Mouse (Mus musculus) lung, embryonic 16.5 days (tissue): ENCODE measurements at regions not wholly inside any gene's neighbourhood (a gene's known extent, or its start where the extent isn't known, plus 50 kb on each side); places are given as distances from the start of the nearest gene placed in this dataset.

ENCODE experiments used
- ATAC-seq: fragments of 200-750 bp; cut with Nextera tagmentation; 2 replicates; pipeline ENCODE4 v1.8.0; 2017; ENCODE audit warnings: low read depth, mild to moderate bottlenecking, moderate library complexity
- H3K27ac ChIP-seq: fragments of 300-500 bp; sonication (generic); 2 replicates; pipeline ENCODE4 v1.5.1; 2014; ENCODE audit warnings: mild to moderate bottlenecking, control low read depth, low read length
- H3K27me3 ChIP-seq: fragments of 300-500 bp; sonication (generic); 2 replicates; pipeline ENCODE4 v1.6.1; 2014; ENCODE audit warnings: low read depth, low read length, mixed read lengths; ENCODE audit not compliant: control insufficient read depth, insufficient read depth
- H3K36me3 ChIP-seq: fragments of 300-500 bp; sonication (generic); 2 replicates; pipeline ENCODE4 v1.6.1; 2014; ENCODE audit warnings: low read length; ENCODE audit not compliant: control insufficient read depth, insufficient read depth
- H3K4me1 ChIP-seq: fragments of 300-500 bp; sonication (generic); replicated peaks from 2 replicates; pipeline ENCODE4 v1.6.1; 2014; ENCODE audit warnings: low read length, mixed read lengths; ENCODE audit not compliant: control insufficient read depth, insufficient read depth
- H3K4me2 ChIP-seq: fragments of 300-500 bp; sonication (generic); 2 replicates; pipeline ENCODE4 v1.6.1; 2014; ENCODE audit warnings: low read depth, low read length, control low read depth
- H3K4me3 ChIP-seq: fragments of 300-500 bp; sonication (generic); 2 replicates; pipeline ENCODE4 v1.5.1; 2014; ENCODE audit warnings: mild to moderate bottlenecking, low read length, control low read depth
- H3K9ac ChIP-seq: fragments of 300-500 bp; sonication (generic); 2 replicates; pipeline ENCODE4 v1.6.1; 2014; ENCODE audit warnings: low read length, control low read depth
- H3K9me3 ChIP-seq: fragments of 300-500 bp; sonication (generic); 2 replicates; pipeline ENCODE4 v1.6.1; 2016; ENCODE audit warnings: low read length; ENCODE audit not compliant: control insufficient read depth
- WGBS: fragments of 180-500 bp; shearing (Covaris S2); extraction: QIAGEN DNeasy Blood & Tissue Kit; methylation state at CpG from one replicate; pipeline ENCODE4 v1.1.7; 2014; 5-methylcytosine and 5-hydroxymethylcytosine counted together

GRCm38 (mm10) chrX:105346420-105346819 lies 153.2 kb upstream of the Cypt2 start:
- 75% methylated on average over 3 of the region's 3 CpGs for WGBS

GRCm38 (mm10) chrX:105366284-105366683 lies 133.3 kb upstream of the Cypt2 start:
- ATAC-seq, result no peak
- Histone ChIP-seq H3K4me3 (no peak overlapping the region), H3K27me3 (peaks cover 2% of the 10 kb centered on the region), H3K4me2 (no peak overlapping the region), H3K36me3 (no peaks in the 10 kb centered on the region), H3K9me3 (no peaks in the 10 kb centered on the region), H3K9ac (no peak overlapping the region), H3K4me1 (no peaks in the 10 kb centered on the region), H3K27ac (no peak overlapping the region)
- 21% methylated on average over 2 of the region's 2 CpGs for WGBS

More at GRCm38 (mm10) chrX:105346420-105346819, 153.2 kb upstream of the Cypt2 start:
- Histone ChIP-seq H3K9me3 (no peaks in the 10 kb centered on the region), H3K36me3 (no peaks in the 10 kb centered on the region), H3K27me3 (peaks cover 2% of the 10 kb centered on the region), H3K4me1 (no peaks in the 10 kb centered on the region), H3K9ac (no peak overlapping the region), H3K27ac (no peak overlapping the region), H3K4me2 (no peak overlapping the region), H3K4me3 (no peak overlapping the region)
- no peak for ATAC-seq

GRCm38 (mm10) chrX:105367979-105368378 lies 131.6 kb upstream of the Cypt2 start:
- WGBS, result 72% methylated on average over 2 of the region's 2 CpGs
- Histone ChIP-seq H3K27me3 (peaks cover 2% of the 10 kb centered on the region), H3K4me3 (no peak overlapping the region), H3K36me3 (no peaks in the 10 kb centered on the region), H3K27ac (no peak overlapping the region), H3K9me3 (no peaks in the 10 kb centered on the region), H3K9ac (no peak overlapping the region), H3K4me1 (no peaks in the 10 kb centered on the region), H3K4me2 (no peak overlapping the region)
- no peak for ATAC-seq

- Histone ChIP-seq H3K36me3 (no peaks in the 10 kb centered on the region), H3K27ac (no peak overlapping the region), H3K4me1 (no peaks in the 10 kb centered on the region), H3K27me3 (peaks cover 6% of the 10 kb centered on the region), H3K9me3 (no peaks in the 10 kb centered on the region), H3K4me3 (no peak overlapping the region), H3K9ac (no peak overlapping the region), H3K4me2 (no peak overlapping the region)
- ATAC-seq, result no peak
- WGBS, result 50% methylated on average over 1 of the region's 1 CpGs
Observed at GRCm38 (mm10) chrX:105390506-105390905, 109.1 kb upstream of the Cypt2 start.

GRCm38 (mm10) chrX:105391029-105391428 lies 108.5 kb upstream of the Cypt2 start:
- Histone ChIP-seq H3K4me3 (no peak overlapping the region), H3K9ac (no peak overlapping the region), H3K27me3 (peaks cover 6% of the 10 kb centered on the region), H3K4me1 (no peaks in the 10 kb centered on the region), H3K4me2 (no peak overlapping the region), H3K27ac (no peak overlapping the region), H3K9me3 (no peaks in the 10 kb centered on the region), H3K36me3 (no peaks in the 10 kb centered on the region)
- ATAC-seq, result no peak

- no peak overlapping the region for H3K27ac ChIP-seq
- WGBS, result 36% methylated on average over 8 of the region's 8 CpGs
- peaks cover 6% of the 10 kb centered on the region for H3K27me3 ChIP-seq
- no peaks in the 10 kb centered on the region for H3K36me3 ChIP-seq
- ATAC-seq, result no peak
- no peak overlapping the region for H3K4me3 ChIP-seq
- no peak overlapping the region for H3K9ac ChIP-seq
- no peak overlapping the region for H3K4me2 ChIP-seq
- no peaks in the 10 kb centered on the region for H3K4me1 ChIP-seq
- H3K9me3 ChIP-seq, result no peaks in the 10 kb centered on the region
Observed at GRCm38 (mm10) chrX:105391680-105392462, 107.7 kb upstream of the Cypt2 start.

- Histone ChIP-seq H3K27me3 (peaks cover 6% of the 10 kb centered on the region), H3K4me1 (no peaks in the 10 kb centered on the region), H3K4me3 (no peak overlapping the region), H3K9me3 (no peaks in the 10 kb centered on the region), H3K27ac (no peak overlapping the region), H3K4me2 (no peak overlapping the region), H3K36me3 (no peaks in the 10 kb centered on the region), H3K9ac (no peak overlapping the region)
- ATAC-seq, result no peak
- WGBS, result 37% methylated on average over 11 of the region's 11 CpGs
Observed at GRCm38 (mm10) chrX:105393259-105393658, 106.3 kb upstream of the Cypt2 start.

- no peak overlapping the region for H3K4me2 ChIP-seq
- H3K9me3 ChIP-seq, result no peaks in the 10 kb centered on the region
- no peaks in the 10 kb centered on the region for H3K36me3 ChIP-seq
- H3K27me3 ChIP-seq, result no peaks in the 10 kb centered on the region; the same call in none of the 2 replicates
- H3K4me1 ChIP-seq, result no peaks in the 10 kb centered on the region
- no peak overlapping the region for H3K27ac ChIP-seq
- WGBS, result 55% methylated on average over 5 of the region's 5 CpGs
- no peak overlapping the region for H3K9ac ChIP-seq
- no peak for ATAC-seq
- no peak overlapping the region for H3K4me3 ChIP-seq
Observed at GRCm38 (mm10) chrX:105413351-105413750, 86.2 kb upstream of the Cypt2 start.

- WGBS, result 13% methylated on average over 3 of the region's 3 CpGs
- Histone ChIP-seq H3K27me3 (no peaks in the 10 kb centered on the region), H3K27ac (no peak overlapping the region), H3K9ac (no peak overlapping the region), H3K36me3 (no peaks in the 10 kb centered on the region), H3K4me3 (no peak overlapping the region), H3K4me1 (no peaks in the 10 kb centered on the region), H3K9me3 (no peaks in the 10 kb centered on the region), H3K4me2 (no peak overlapping the region)
- ATAC-seq, result peak; percentile 84
Observed at GRCm38 (mm10) chrX:105420976-105421375, 78.6 kb upstream of the Cypt2 start.
